ENCODE assay signal across 10 mouse cellular contexts in the genomic region with DNA sequence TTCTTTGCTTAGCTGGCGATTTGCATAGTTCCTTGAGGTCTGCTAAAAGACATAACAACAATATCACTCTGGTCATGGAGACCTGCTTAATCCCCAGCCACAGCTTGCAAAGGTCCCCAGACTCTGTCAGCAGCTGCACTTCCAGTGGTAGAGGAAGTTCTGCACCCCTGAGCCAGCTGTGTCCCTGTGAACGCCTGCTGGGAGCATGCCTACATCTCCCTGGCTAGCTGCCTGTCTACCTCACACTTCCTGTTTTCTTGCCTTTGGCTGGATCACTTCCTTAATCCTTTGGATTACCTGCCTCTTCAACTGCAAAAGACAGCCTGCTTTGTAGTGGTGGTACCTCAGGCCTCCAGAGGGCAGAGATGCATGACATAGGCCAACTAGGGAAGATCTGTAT. TPM values are rescaled to one million over a fixed set of nuclear protein-coding genes. Genes with fewer than 3 reads are reported as not detected.
A peak's percentile ranks its signal among the peaks of the same experiment; 100 is the strongest.
DNase-seq lines count a peak whose midpoint lies in the region; ATAC-seq and TF ChIP-seq lines count a peak whose summit lies in the region.
"Had no signal": no experiment of that assay in that cellular context is flagged by ENCODE, and none has a peak within 500 bp of the region (broad histone marks: within the 10 kb centered on the region; RNA-seq: fewer than 3 reads in every experiment).

No protein-coding gene starts in this region.

- ATAC-seq in stomach, embryonic 15.5 days (ENCODE audit: insufficient read depth, low FRiP score, low read depth) = no peak
- ATAC-seq in stomach, postnatal 0 days (ENCODE audit: low FRiP score, low TSS enrichment) = no peak

- peaks cover 5% of the 10 kb centered on the region; the same call in 1 of the 2 replicates for H3K4me1 ChIP-seq in stomach, embryonic 15.5 days
- no peaks in the 10 kb centered on the region for H3K4me1 ChIP-seq in stomach, postnatal 0 days (replicated peaks; ENCODE audit: control insufficient read depth, insufficient read depth)

- no peak overlapping the region for H3K9ac ChIP-seq in stomach, embryonic 15.5 days
- no peak overlapping the region for H3K9ac ChIP-seq in stomach, postnatal 0 days (ENCODE audit: low read length)
- H3K9ac ChIP-seq: embryonic facial prominence, embryonic 12.5 days; liver, embryonic 13.5 days had no signal

- TF ChIP-seq CTCF in stomach, postnatal 0 days (IDR thresholded peaks at IDR 0.05; ENCODE audit: low read depth) = no peak

- H3K27ac ChIP-seq in stomach, embryonic 15.5 days = 0 out of 2 replicates have a peak overlapping the region, but pooled peaks have one; percentile 0
- no peak overlapping the region; the same call in 1 of the 2 replicates for H3K27ac ChIP-seq in stomach, postnatal 0 days (replicated peaks)
- H3K27ac ChIP-seq: embryonic facial prominence, embryonic 12.5 days; liver, embryonic 13.5 days had no signal

- peak; percentile 36 for DNase-seq in gastrocnemius, postnatal 14 days
- no peak for DNase-seq in gastrocnemius, postnatal 4 days (ENCODE audit: low spot score in 2 of 2)
- DNase-seq in stomach, postnatal 0 days (ENCODE audit: low spot score) = no peak
- peak; percentile 61 to 63 for DNase-seq in kidney, postnatal 36 days
- no peak for DNase-seq in c-Kit-positive CD71-positive TER-119-positive erythroid progenitor cells, embryonic 14.5 days (ENCODE audit: low spot score)
- DNase-seq in left cerebral cortex, adult 8-10 months (ENCODE audit: low spot score in 2 of 2) = no peak
- no peak for DNase-seq in left cerebral cortex, postnatal 25 days (ENCODE audit: low spot score in 2 of 2)
- DNase-seq: liver, embryonic 13.5 days had no signal

- no peak for TF ChIP-seq EP300 in stomach, postnatal 0 days (optimal IDR thresholded peaks at IDR 0.05)

- no peak overlapping the region for H3K4me3 ChIP-seq in stomach, embryonic 15.5 days (replicated peaks)
- no peak overlapping the region for H3K4me3 ChIP-seq in stomach, postnatal 0 days (ENCODE audit: low read depth, low read length)
- H3K4me3 ChIP-seq: embryonic facial prominence, embryonic 12.5 days; liver, embryonic 13.5 days had no signal

- WGBS in stomach, embryonic 15.5 days = 35% methylated on average over 2 of the region's 2 CpGs
- 33% methylated on average over 2 of the region's 2 CpGs for WGBS in stomach, postnatal 0 days

- intact Hi-C loops in gastrocnemius, postnatal 14 days (cut with DNase I; ENCODE audit: low total_unique reads) = no loop called here
- intact Hi-C loops in left cerebral cortex, postnatal 25 days (cut with DNase I) = no loop called here

- H3K9me3 ChIP-seq in stomach, embryonic 15.5 days = no peaks in the 10 kb centered on the region
- H3K9me3 ChIP-seq in stomach, postnatal 0 days (ENCODE audit: control insufficient read depth, low read length) = no peaks in the 10 kb centered on the region
- H3K9me3 ChIP-seq: embryonic facial prominence, embryonic 12.5 days; liver, embryonic 13.5 days had no signal

- no peak overlapping the region for H3K4me2 ChIP-seq in stomach, embryonic 15.5 days
- H3K4me2 ChIP-seq in stomach, postnatal 0 days (replicated peaks; ENCODE audit: low read depth) = no peak overlapping the region
- H3K4me2 ChIP-seq: embryonic facial prominence, embryonic 12.5 days; liver, embryonic 13.5 days had no signal

- H3K27me3 ChIP-seq in stomach, embryonic 15.5 days (replicated peaks) = no peaks in the 10 kb centered on the region
- H3K27me3 ChIP-seq in stomach, postnatal 0 days (ENCODE audit: control insufficient read depth, insufficient read depth, low read length) = no peaks in the 10 kb centered on the region
- H3K27me3 ChIP-seq: embryonic facial prominence, embryonic 12.5 days had no signal

- no peaks in the 10 kb centered on the region for H3K36me3 ChIP-seq in stomach, embryonic 15.5 days
- H3K36me3 ChIP-seq in stomach, postnatal 0 days (ENCODE audit: control insufficient read depth, insufficient read depth, low read length) = no peaks in the 10 kb centered on the region
- H3K36me3 ChIP-seq: embryonic facial prominence, embryonic 12.5 days; liver, embryonic 13.5 days had no signal

RNA-seq across cellular contexts. Expression of a gene that starts 6.5 kb away (rescaled TPM):
- total RNA-seq in gastrocnemius, postnatal 14 days (2021) = 10 to 100 TPM; 50.1 to 55.8 TPM
- 10 to 100 TPM; 37.9 to 43.0 TPM for total RNA-seq in gastrocnemius, postnatal 4 days (2021)
- polyA plus RNA-seq in stomach, embryonic 15.5 days (2015; fragmentation: Nextera tagmentation; extraction: Ambion mirVana) = 8.5 and 9.4 TPM in 2 replicates
- 2.0 and 2.6 TPM in 2 replicates for polyA plus RNA-seq in stomach, postnatal 0 days (2015; fragmentation: Nextera tagmentation; extraction: Ambion mirVana)
- 10 to 100 TPM; 49.6 to 57.2 (median 50.4) TPM for total RNA-seq in left cerebral cortex, adult 8-10 months (2022)
- 10 to 100 TPM; 57.1 to 59.2 TPM for total RNA-seq in left cerebral cortex, postnatal 25 days (2021)

Comparison
In these comparisons a context has a peak if more than half of its experiments do, and no peak if none do; other contexts are left out.
1. DNase-seq: peak in gastrocnemius, postnatal 14 days (single experiment) and kidney, postnatal 36 days (2 of 2); none in gastrocnemius, postnatal 4 days (0 of 2), stomach, postnatal 0 days (single experiment), c-Kit-positive CD71-positive TER-119-positive erythroid progenitor cells, embryonic 14.5 days (single experiment), left cerebral cortex, adult 8-10 months (0 of 2) and left cerebral cortex, postnatal 25 days (0 of 2).